Mouse (Mus musculus) mouse embryonic stem cell (cell line): ENCODE results near the gene Pwwp2a.

Source experiments
- in situ Hi-C, 2 experiments: fragments of 300-500 bp; cut with MboI; formaldehyde crosslinking; loops; 1 replicate in 1 of 2; 3 replicates in 1 of 2; pipeline ENCODE4 v1.14.3; 2019 to 2020; ENCODE audit warnings: low sequenced_read_pairs in 2 of 2, low pct_unique_long_range_greater_than_20kb in 1 of 2, mixed read lengths in 1 of 2; ENCODE audit not compliant: unreplicated experiment in 1 of 2

Gene Pwwp2a

GRCm38 (mm10) chr11:43681472-43682414, at the start of gene Pwwp2a:
Pwwp2a (plus strand) TSS chr11:43681998.
- in situ Hi-C loops: no loop called here

GRCm38 (mm10) chr11:43632566-43632965, 49.2 kb upstream of the Pwwp2a start:
- in situ Hi-C loops: no loop called here

- in situ Hi-C loops: no loop called here
These were observed 48.6 kb upstream of the Pwwp2a start for GRCm38 (mm10) chr11:43633165-43633564.

GRCm38 (mm10) chr11:43633658-43634401, 48.0 kb upstream of the Pwwp2a start:
- in situ Hi-C loops: no loop called here

- in situ Hi-C loops: no loop called here
These were observed 45.0 kb upstream of the Pwwp2a start for GRCm38 (mm10) chr11:43636761-43637160.

- in situ Hi-C loops: no loop called here
These were observed 43.3 kb upstream of the Pwwp2a start for GRCm38 (mm10) chr11:43638486-43638885.

GRCm38 (mm10) chr11:43643180-43643591, 38.6 kb upstream of the Pwwp2a start:
- in situ Hi-C loops: no loop called here

GRCm38 (mm10) chr11:43645286-43645685, 36.5 kb upstream of the Pwwp2a start:
- in situ Hi-C loops: no loop called here

- in situ Hi-C loops: no loop called here
These were observed 28.7 kb upstream of the Pwwp2a start for GRCm38 (mm10) chr11:43653051-43653475.

- in situ Hi-C loops: no loop called here
These were observed 25.3 kb upstream of the Pwwp2a start for GRCm38 (mm10) chr11:43656464-43656863.

- in situ Hi-C loops: no loop called here
These were observed 23.8 kb upstream of the Pwwp2a start for GRCm38 (mm10) chr11:43658010-43658409.

GRCm38 (mm10) chr11:43667038-43667745, 14.6 kb upstream of the Pwwp2a start:
- in situ Hi-C loops: no loop called here

- in situ Hi-C loops: no loop called here
These were observed 818 bp downstream of the Pwwp2a start for GRCm38 (mm10) chr11:43682415-43683217.

- in situ Hi-C loops: no loop called here
These were observed 7.1 kb downstream of the Pwwp2a start for GRCm38 (mm10) chr11:43688850-43689249.

GRCm38 (mm10) chr11:43696623-43697022, 14.8 kb downstream of the Pwwp2a start:
- in situ Hi-C loops: no loop called here

GRCm38 (mm10) chr11:43698621-43699020, 16.8 kb downstream of the Pwwp2a start:
- in situ Hi-C loops: no loop called here

- in situ Hi-C loops: no loop called here
These were observed 18.5 kb downstream of the Pwwp2a start for GRCm38 (mm10) chr11:43700291-43700690.

GRCm38 (mm10) chr11:43703552-43703951, 21.8 kb downstream of the Pwwp2a start:
- in situ Hi-C loops: no loop called here
